Mouse (Mus musculus) retina, embryonic 14.5 days (tissue): Measurements from ENCODE around the gene Gm4881.

ENCODE experiments used
- DNase-seq: peaks from one replicate; pipeline ENCODE4 v3.0.0-alpha.2; 2015; ENCODE audit warnings: low spot score

Gm4881 gene

GRCm38 (mm10) chr7:24944257-24944950 lies at the start of gene Gm4881:
TSS of gene Gm4881 (minus strand) at chr7:24944494.
- no peak for DNase-seq

- no peak for DNase-seq
These were observed 48.8 kb upstream of the Gm4881 start for GRCm38 (mm10) chr7:24993081-24993480.

- DNase-seq: no peak
These were observed 46.2 kb upstream of the Gm4881 start for GRCm38 (mm10) chr7:24990478-24990877.

GRCm38 (mm10) chr7:24987941-24988340 lies 43.6 kb upstream of the Gm4881 start:
- no peak for DNase-seq

GRCm38 (mm10) chr7:24985799-24986198 lies 41.5 kb upstream of the Gm4881 start:
- DNase-seq: no peak

- DNase-seq: no peak
These were observed 40.0 kb upstream of the Gm4881 start for GRCm38 (mm10) chr7:24984307-24984706.

GRCm38 (mm10) chr7:24983396-24983795 lies 39.1 kb upstream of the Gm4881 start:
- DNase-seq: no peak

- DNase-seq: no peak
These were observed 36.1 kb upstream of the Gm4881 start for GRCm38 (mm10) chr7:24980439-24980838.

GRCm38 (mm10) chr7:24978781-24979180 lies 34.5 kb upstream of the Gm4881 start:
- no peak for DNase-seq

- DNase-seq: peak; percentile 83
These were observed 30.8 kb upstream of the Gm4881 start for GRCm38 (mm10) chr7:24974893-24975595.

GRCm38 (mm10) chr7:24973902-24974301 lies 29.6 kb upstream of the Gm4881 start:
- no peak for DNase-seq

GRCm38 (mm10) chr7:24973208-24973607 lies 28.9 kb upstream of the Gm4881 start:
- DNase-seq: no peak

- DNase-seq: peak; percentile 90
These were observed 27.9 kb upstream of the Gm4881 start, which contains the start of gene Rabac1 for GRCm38 (mm10) chr7:24971972-24972893. TSS of gene Rabac1 (minus strand) at chr7:24972754.

GRCm38 (mm10) chr7:24971261-24971971 lies 27.1 kb upstream of the Gm4881 start:
- peak; percentile 68 for DNase-seq

- DNase-seq: no peak
These were observed 26.0 kb upstream of the Gm4881 start for GRCm38 (mm10) chr7:24970341-24970740.

- DNase-seq: no peak
These were observed 25.5 kb upstream of the Gm4881 start for GRCm38 (mm10) chr7:24969805-24970204.

- no peak for DNase-seq
These were observed 24.2 kb upstream of the Gm4881 start for GRCm38 (mm10) chr7:24968463-24968862.

- no peak for DNase-seq
These were observed 23.7 kb upstream of the Gm4881 start for GRCm38 (mm10) chr7:24967966-24968365.

- peak; percentile 94 for DNase-seq
These were observed 20.7 kb upstream of the Gm4881 start for GRCm38 (mm10) chr7:24964897-24965535.

GRCm38 (mm10) chr7:24964288-24964687 lies 20.0 kb upstream of the Gm4881 start:
- no peak for DNase-seq

GRCm38 (mm10) chr7:24955226-24955625 lies 10.9 kb upstream of the Gm4881 start:
- DNase-seq: no peak
